Mouse (Mus musculus) thymus, postnatal 36 days (tissue): Measurements from ENCODE around the gene Neurod6.

Experiments
- DNase-seq, 2 experiments: peaks; one replicate each; pipeline ENCODE4 v3.0.0; 2022; ENCODE audit warnings: mixed read lengths in 2 of 2

Neurod6 gene

GRCm38 (mm10) chr6:55646111-55646823 lies 34.8 kb downstream of the Neurod6 start:
- no peak for DNase-seq

GRCm38 (mm10) chr6:55634662-55635061 lies 46.4 kb downstream of the Neurod6 start:
- no peak for DNase-seq
